Mouse (Mus musculus) bone marrow macrophage, adult 2 months (primary cell): ENCODE measurements around the gene Aff3.

Experiments
- CTCF ChIP-seq: IDR thresholded peaks from 2 replicates; pipeline ENCODE4 v1.5.1; 2012; ENCODE audit warnings: low read depth, mild to moderate bottlenecking, low read length, moderate library complexity
- POLR2A ChIP-seq: IDR thresholded peaks from 2 replicates; pipeline ENCODE4 v1.6.1; 2012; ENCODE audit warnings: mild to moderate bottlenecking, low read depth, low read length, borderline replicate concordance

GRCm38 (mm10) chr1:38417196-38417595 is 247.6 kb downstream of the Aff3 start:
- no peak for TF ChIP-seq CTCF
- TF ChIP-seq POLR2A: no peak
